8 mouse cellular contexts compared by ENCODE assay signal in the genomic region with DNA sequence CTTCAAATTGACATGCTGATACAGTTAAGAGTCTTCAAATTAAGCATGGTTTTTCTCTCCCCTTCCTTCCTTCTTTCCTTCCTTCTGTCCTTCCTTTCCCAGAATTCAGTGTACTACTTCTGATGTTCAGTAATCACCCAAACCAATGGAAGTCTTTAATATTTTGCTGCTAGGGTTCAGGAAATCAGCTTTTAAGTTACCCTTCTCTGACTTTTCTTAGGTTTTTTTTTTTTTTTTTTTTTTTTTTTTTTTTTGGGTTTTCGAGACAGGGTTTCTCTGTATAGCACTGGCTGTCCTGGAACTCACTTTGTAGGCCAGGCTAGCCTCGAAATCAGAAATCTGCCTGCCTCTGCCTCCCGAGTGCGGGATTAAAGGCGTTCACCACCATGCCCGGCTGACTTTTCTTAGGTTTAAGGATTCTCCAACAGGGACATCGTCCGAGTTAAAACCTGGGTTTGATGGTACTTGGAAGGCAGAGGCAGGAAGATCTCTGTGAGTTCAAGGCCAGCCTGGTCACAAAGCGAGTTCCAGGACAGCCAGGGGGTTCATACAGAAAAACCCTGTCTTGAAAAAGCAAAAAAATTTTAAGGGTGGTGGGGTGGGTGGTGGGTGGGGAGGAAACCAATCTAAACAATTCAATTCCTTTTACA. TPM values are rescaled to one million over a fixed set of nuclear protein-coding genes. Genes with fewer than 3 reads are reported as not detected.
DNase-seq lines count a peak whose midpoint lies in the region; ATAC-seq and TF ChIP-seq lines count a peak whose summit lies in the region.

No protein-coding gene starts in this region.

- TF ChIP-seq CTCF in heart, postnatal 0 days (IDR thresholded peaks at IDR 0.05; ENCODE audit: low read depth): no peak

- H3K27me3 ChIP-seq in kidney, embryonic 14.5 days (ENCODE audit: control insufficient read depth, insufficient read depth, low read length): no peaks in the 10 kb centered on the region
- H3K27me3 ChIP-seq in heart, postnatal 0 days (ENCODE audit: control insufficient read depth, insufficient read depth, low read length): no peaks in the 10 kb centered on the region
- H3K27me3 ChIP-seq in midbrain, embryonic 12.5 days: no peaks in the 10 kb centered on the region

- peak overlapping the region; percentile 31 for H3K4me2 ChIP-seq in kidney, embryonic 14.5 days (replicated peaks; ENCODE audit: low read depth, low read length)
- H3K4me2 ChIP-seq in heart, postnatal 0 days (ENCODE audit: low read depth, low read length): peak overlapping the region; percentile 94
- H3K4me2 ChIP-seq in midbrain, embryonic 12.5 days (replicated peaks): peak overlapping the region; percentile 97

- H3K9ac ChIP-seq in kidney, embryonic 14.5 days (ENCODE audit: low read depth, low read length): peak overlapping the region; percentile 37; the same call in 1 of the 2 replicates
- no peak overlapping the region for H3K9ac ChIP-seq in heart, postnatal 0 days (replicated peaks; ENCODE audit: low read depth, low read length)
- no peak overlapping the region; the same call in 1 of the 2 replicates for H3K9ac ChIP-seq in midbrain, embryonic 12.5 days (replicated peaks)

- no peak for DNase-seq in kidney, postnatal 14 days
- DNase-seq in cerebellum, postnatal 10 days: peak; percentile 12 to 24
- no peak for DNase-seq in heart, postnatal 0 days (ENCODE audit: low spot score)
- DNase-seq in left cerebral cortex, postnatal 10 days (ENCODE audit: extremely low spot score in 1 of 2, low spot score in 2 of 2): no peak
- DNase-seq in urinary bladder, postnatal 25 days (ENCODE audit: low spot score): no peak
- no peak for DNase-seq in left cerebral cortex, postnatal 4 days

- intact Hi-C loops in left cerebral cortex, postnatal 10 days (cut with DNase I): no loop called here
- intact Hi-C loops in left cerebral cortex, postnatal 4 days (cut with DNase I): no loop called here

- no peak overlapping the region for H3K27ac ChIP-seq in kidney, embryonic 14.5 days (ENCODE audit: low read depth, low read length)
- 0 out of 2 replicates have a peak overlapping the region, but pooled peaks have one; percentile 16 for H3K27ac ChIP-seq in heart, postnatal 0 days (ENCODE audit: low read depth)
- H3K27ac ChIP-seq in midbrain, embryonic 12.5 days (replicated peaks): no peak overlapping the region

- H3K4me1 ChIP-seq in kidney, embryonic 14.5 days (ENCODE audit: control insufficient read depth, insufficient read depth, low read length): peaks cover 8% of the 10 kb centered on the region; the same call in 1 of the 2 replicates
- H3K4me1 ChIP-seq in heart, postnatal 0 days (ENCODE audit: control insufficient read depth, insufficient read depth): peaks cover 23% of the 10 kb centered on the region
- peaks cover 22% of the 10 kb centered on the region for H3K4me1 ChIP-seq in midbrain, embryonic 12.5 days

- peak overlapping the region; percentile 99 for H3K4me3 ChIP-seq in kidney, embryonic 14.5 days (ENCODE audit: low read length)
- H3K4me3 ChIP-seq in heart, postnatal 0 days (ENCODE audit: low read depth, low read length): peak overlapping the region; percentile 84
- peak overlapping the region; percentile 87 for H3K4me3 ChIP-seq in midbrain, embryonic 12.5 days

- ATAC-seq in kidney, embryonic 14.5 days (ENCODE audit: low FRiP score, low TSS enrichment): no peak
- no peak for ATAC-seq in heart, postnatal 0 days (ENCODE audit: insufficient read depth, low read depth)
- ATAC-seq in midbrain, embryonic 12.5 days (ENCODE audit: low FRiP score, low read depth): no peak

- peaks cover 4% of the 10 kb centered on the region; the same call in 1 of the 2 replicates for H3K9me3 ChIP-seq in kidney, embryonic 14.5 days (ENCODE audit: control insufficient read depth, low read length)
- no peaks in the 10 kb centered on the region for H3K9me3 ChIP-seq in heart, postnatal 0 days (replicated peaks; ENCODE audit: control insufficient read depth, low read length)
- no peaks in the 10 kb centered on the region for H3K9me3 ChIP-seq in midbrain, embryonic 12.5 days

- TF ChIP-seq EP300 in heart, postnatal 0 days (IDR thresholded peaks at IDR 0.05; ENCODE audit: low read depth): no peak

- no peaks in the 10 kb centered on the region for H3K36me3 ChIP-seq in kidney, embryonic 14.5 days (ENCODE audit: control insufficient read depth, insufficient read depth, low read length)
- no peaks in the 10 kb centered on the region for H3K36me3 ChIP-seq in heart, postnatal 0 days (replicated peaks; ENCODE audit: control insufficient read depth, insufficient read depth, low read length)
- no peaks in the 10 kb centered on the region for H3K36me3 ChIP-seq in midbrain, embryonic 12.5 days

- 93% methylated on average over 9 of the region's 9 CpGs for WGBS in kidney, embryonic 14.5 days
- whole genome bisulfite sequencing in heart, postnatal 0 days: 93% methylated on average over 8 of the region's 9 CpGs
- 93% methylated on average over 9 of the region's 9 CpGs for WGBS in midbrain, embryonic 12.5 days

RNA-seq across cellular contexts. Expression of a gene that starts 0.9 kb away (rescaled TPM):
- polyA plus RNA-seq in kidney, embryonic 14.5 days (2014; fragmentation: Nextera tagmentation; extraction: Ambion mirVana): 44.1 and 47.0 TPM in 2 replicates
- total RNA-seq in heart, postnatal 0 days (2014; rRNA removed; ENCODE audit: low replicate concordance): 10.2 and 14.7 TPM in 2 replicates
- polyA plus RNA-seq in heart, postnatal 0 days (2015; fragmentation: Nextera tagmentation; extraction: Ambion mirVana): 10.2 and 10.5 TPM in 2 replicates
- polyA plus RNA-seq in midbrain, embryonic 12.5 days (2016; fragmentation: Nextera tagmentation; extraction: Ambion mirVana): 43.7 and 44.6 TPM in 2 replicates
- 100 to 1,000 TPM; 115 to 124 TPM for total RNA-seq in left cerebral cortex, postnatal 10 days (2021)
- 100 to 1,000 TPM; 143 to 145 TPM for total RNA-seq in left cerebral cortex, postnatal 4 days (2021)

RNA-seq across cellular contexts. Expression of a gene that starts 24.5 kb away (rescaled TPM):
- 8.4 and 15.7 TPM in 2 replicates for polyA plus RNA-seq in kidney, embryonic 14.5 days (2014; fragmentation: Nextera tagmentation; extraction: Ambion mirVana)
- 33.2 and 38.8 TPM in 2 replicates for total RNA-seq in heart, postnatal 0 days (2014; rRNA removed; ENCODE audit: low replicate concordance)
- 11.0 and 12.1 TPM in 2 replicates for polyA plus RNA-seq in heart, postnatal 0 days (2015; fragmentation: Nextera tagmentation; extraction: Ambion mirVana)
- polyA plus RNA-seq in midbrain, embryonic 12.5 days (2016; fragmentation: Nextera tagmentation; extraction: Ambion mirVana): 29.2 and 31.0 TPM in 2 replicates
- total RNA-seq in left cerebral cortex, postnatal 10 days (2021): 100 to 1,000 TPM; 104 to 112 TPM
- total RNA-seq in left cerebral cortex, postnatal 4 days (2021): 10 to 100 TPM; 90.9 to 91.7 TPM

RNA-seq across cellular contexts. Expression of a gene that starts 24.5 kb away (rescaled TPM):
- polyA plus RNA-seq in kidney, embryonic 14.5 days (2014; fragmentation: Nextera tagmentation; extraction: Ambion mirVana): 153 and 212 TPM in 2 replicates
- 17.8 and 39.1 TPM in 2 replicates for total RNA-seq in heart, postnatal 0 days (2014; rRNA removed; ENCODE audit: low replicate concordance)
- polyA plus RNA-seq in heart, postnatal 0 days (2015; fragmentation: Nextera tagmentation; extraction: Ambion mirVana): 85.1 and 90.9 TPM in 2 replicates
- 131 and 133 TPM in 2 replicates for polyA plus RNA-seq in midbrain, embryonic 12.5 days (2016; fragmentation: Nextera tagmentation; extraction: Ambion mirVana)
- total RNA-seq in left cerebral cortex, postnatal 10 days (2021): 10 to 100 TPM; 33.3 to 34.0 TPM
- total RNA-seq in left cerebral cortex, postnatal 4 days (2021): 10 to 100 TPM; 41.0 to 47.8 TPM

Comparison
In these comparisons a context has a peak if more than half of its experiments do, and no peak if none do; other contexts are left out.
1. H3K4me2 ChIP-seq: peak in every context shown above with its lines; median percentile 97 in midbrain, embryonic 12.5 days; 94 in heart, postnatal 0 days; 31 in kidney, embryonic 14.5 days.
2. DNase-seq: peak in cerebellum, postnatal 10 days (2 of 2); none in kidney, postnatal 14 days (single experiment), heart, postnatal 0 days (single experiment), left cerebral cortex, postnatal 10 days (0 of 2), urinary bladder, postnatal 25 days (single experiment) and left cerebral cortex, postnatal 4 days (single experiment).
3. Peak in every context shown above with its lines, with median percentiles within 50 percentile points of each other: H3K4me3 ChIP-seq.